Mouse (Mus musculus): ENCODE data around the gene Gm28048.

DNA sequence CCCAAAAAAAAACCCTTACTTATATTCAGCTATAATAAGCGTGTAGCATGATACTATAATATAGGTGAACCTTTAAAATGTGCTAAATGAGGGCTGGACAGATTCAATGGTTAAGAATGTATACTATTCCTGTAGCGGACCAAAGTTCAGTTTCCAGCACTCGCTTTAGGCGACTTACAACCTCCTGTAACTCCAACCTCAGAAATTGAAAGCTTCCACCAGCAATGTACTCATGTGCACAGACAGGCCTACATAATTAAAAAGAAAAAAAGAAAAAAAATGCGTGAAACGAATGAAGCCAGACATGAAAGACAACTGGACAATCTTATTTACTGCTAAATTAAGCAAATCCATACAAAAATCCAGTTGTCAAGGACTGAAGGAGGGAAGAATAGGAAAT, 956 bp upstream of the Gm28048 start:
- TF ChIP-seq POLR2A (IDR thresholded peaks at IDR 0.05; ENCODE audit: borderline replicate concordance, control insufficient read depth, low read depth, low read length) (no peak), CTCF (IDR thresholded peaks at IDR 0.05; ENCODE audit: control insufficient read depth, insufficient read depth, low read length) (no peak)
